Mouse (Mus musculus) heart, embryonic 10.5 days (tissue): ENCODE measurements at regions not wholly inside any gene's neighbourhood (a gene's known extent, or its start where the extent isn't known, plus 50 kb on each side); places are given as distances from the start of the nearest gene placed in this dataset.

Experiments
- DNase-seq: peaks from one replicate; pipeline ENCODE4 v3.0.0-alpha.2; 2017; ENCODE audit warnings: low spot score
- H3K27ac ChIP-seq: fragments of 300-500 bp; sonication (generic); 2 replicates; pipeline ENCODE4 v1.5.1; 2016; ENCODE audit warnings: mild to moderate bottlenecking
- H3K27me3 ChIP-seq: fragments of 300-500 bp; sonication (generic); 2 replicates; pipeline ENCODE4 v1.6.1; 2016; ENCODE audit warnings: mild to moderate bottlenecking; ENCODE audit not compliant: poor library complexity, insufficient read depth, severe bottlenecking
- H3K36me3 ChIP-seq: fragments of 300-500 bp; sonication (generic); 2 replicates; pipeline ENCODE4 v1.6.1; 2016; ENCODE audit warnings: mild to moderate bottlenecking, moderate library complexity
- H3K4me1 ChIP-seq: fragments of 300-500 bp; sonication (generic); 2 replicates; pipeline ENCODE4 v1.6.1; 2016; ENCODE audit warnings: mild to moderate bottlenecking
- H3K4me3 ChIP-seq: fragments of 300-500 bp; sonication (generic); 2 replicates; pipeline ENCODE4 v1.5.1; 2016; ENCODE audit warnings: mild to moderate bottlenecking, moderate library complexity
- H3K9me3 ChIP-seq: fragments of 300-500 bp; sonication (generic); 2 replicates; pipeline ENCODE4 v1.6.1; 2016; ENCODE audit warnings: mild to moderate bottlenecking, moderate library complexity
- whole genome bisulfite sequencing: fragments of 180-500 bp; shearing (Covaris S2); methylation state at CpG from one replicate; pipeline ENCODE4 v1.1.7; 2016; 5-methylcytosine and 5-hydroxymethylcytosine counted together

DNA sequence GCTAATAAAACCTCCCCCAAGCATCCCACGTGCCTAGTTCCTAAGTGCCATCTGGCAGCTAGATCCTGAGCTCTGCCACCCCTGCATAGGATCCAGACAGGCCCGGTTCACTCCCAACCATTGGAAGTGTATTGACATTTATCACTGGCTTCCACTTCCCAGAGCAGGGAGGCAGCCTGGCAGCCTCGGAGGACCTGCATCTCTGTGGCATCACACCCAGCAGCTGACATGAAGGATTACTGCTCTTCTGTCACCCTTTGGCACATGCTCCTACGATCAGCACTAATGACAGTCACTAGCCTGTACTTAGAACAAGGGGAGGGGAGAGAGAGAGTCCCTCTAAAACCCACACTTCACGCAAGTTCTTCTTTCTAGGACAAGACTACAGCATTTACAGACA is 152.7 kb downstream of the Kdr start:
- H3K27ac ChIP-seq = peak overlapping the region; percentile 69
- no peaks in the 10 kb centered on the region for H3K27me3 ChIP-seq
- H3K4me3 ChIP-seq = no peak overlapping the region
- H3K36me3 ChIP-seq = no peaks in the 10 kb centered on the region
- WGBS = 38% methylated on average over 5 of the region's 5 CpGs
- peaks cover 24% of the 10 kb centered on the region for H3K4me1 ChIP-seq
- peak; percentile 69 for DNase-seq
- no peaks in the 10 kb centered on the region for H3K9me3 ChIP-seq

DNA sequence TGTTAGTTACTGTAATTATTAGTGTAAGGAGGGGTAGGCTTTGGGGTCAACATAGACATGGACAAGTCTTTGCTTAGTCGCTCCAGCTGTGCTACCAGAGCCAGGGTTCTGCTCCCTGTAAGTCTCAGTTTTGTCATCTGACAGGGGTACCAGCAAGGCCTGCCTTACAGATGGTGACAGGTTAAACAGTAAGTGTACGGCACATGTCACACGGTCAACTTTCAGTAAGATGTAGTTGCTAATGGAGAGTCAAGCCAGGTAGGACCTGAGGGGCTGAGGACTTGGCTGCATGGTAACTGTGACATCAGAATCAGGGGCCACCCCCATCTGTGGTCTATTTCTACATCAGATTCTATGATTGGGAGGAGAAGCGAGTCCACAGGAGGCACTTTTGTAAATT is 153.6 kb downstream of the Kdr start:
- H3K4me3 ChIP-seq = no peak overlapping the region
- H3K4me1 ChIP-seq = peaks cover 17% of the 10 kb centered on the region
- DNase-seq = peak; percentile 64
- no peak overlapping the region for H3K27ac ChIP-seq
- 79% methylated on average over 4 of the region's 4 CpGs for WGBS
- H3K27me3 ChIP-seq = no peaks in the 10 kb centered on the region
- no peaks in the 10 kb centered on the region for H3K9me3 ChIP-seq
- no peaks in the 10 kb centered on the region for H3K36me3 ChIP-seq

DNA sequence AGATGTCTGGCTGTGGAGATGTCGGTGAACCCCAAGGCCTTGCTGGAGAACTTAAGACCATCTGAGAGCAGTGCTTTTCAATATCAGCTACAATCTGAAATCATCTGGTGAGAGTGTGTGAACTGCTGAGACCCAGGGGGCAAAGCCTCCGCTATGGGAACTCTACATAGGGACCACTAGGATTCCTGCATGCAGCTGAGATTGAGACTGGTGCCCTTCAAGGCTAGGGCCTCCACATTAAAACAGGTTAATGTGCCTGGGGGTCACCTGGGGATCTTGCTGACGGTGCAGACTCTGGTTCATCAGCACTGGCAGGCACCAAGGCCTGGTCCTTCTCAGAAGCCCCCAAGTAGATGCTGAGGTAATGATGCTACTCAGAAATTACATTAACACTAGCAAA is 154.6 kb downstream of the Kdr start:
- Histone ChIP-seq H3K36me3 (no peaks in the 10 kb centered on the region), H3K27ac (no peak overlapping the region), H3K4me1 (peaks cover 24% of the 10 kb centered on the region), H3K9me3 (no peaks in the 10 kb centered on the region), H3K4me3 (no peak overlapping the region), H3K27me3 (no peaks in the 10 kb centered on the region)
- DNase-seq = peak; percentile 66
- WGBS = 86% methylated on average over 3 of the region's 3 CpGs

DNA sequence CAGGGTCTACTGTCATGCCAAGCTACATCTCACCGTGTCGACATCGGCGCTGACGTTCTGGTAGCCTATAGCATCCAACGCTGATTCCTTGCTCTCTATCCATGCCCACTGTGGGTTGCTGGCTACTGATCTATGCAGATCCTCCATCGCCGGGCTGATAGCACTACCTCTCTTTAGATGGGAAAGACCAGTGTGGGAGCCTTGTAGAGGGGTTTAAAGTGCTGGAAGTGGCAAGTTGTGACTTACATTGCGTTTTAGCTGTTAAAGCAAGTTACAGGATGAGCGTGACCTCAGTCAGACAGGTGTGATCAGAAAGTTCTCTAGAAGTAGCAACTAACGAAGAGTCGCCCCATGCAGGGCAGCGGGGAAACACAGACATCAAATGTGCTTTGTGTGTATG is 160.9 kb downstream of the Kdr start:
- Histone ChIP-seq H3K4me1 (peaks cover 14% of the 10 kb centered on the region), H3K9me3 (no peaks in the 10 kb centered on the region), H3K4me3 (no peak overlapping the region), H3K27ac (no peak overlapping the region), H3K36me3 (no peaks in the 10 kb centered on the region), H3K27me3 (no peaks in the 10 kb centered on the region)
- DNase-seq = no peak
- WGBS = 89% methylated on average over 13 of the region's 13 CpGs

DNA sequence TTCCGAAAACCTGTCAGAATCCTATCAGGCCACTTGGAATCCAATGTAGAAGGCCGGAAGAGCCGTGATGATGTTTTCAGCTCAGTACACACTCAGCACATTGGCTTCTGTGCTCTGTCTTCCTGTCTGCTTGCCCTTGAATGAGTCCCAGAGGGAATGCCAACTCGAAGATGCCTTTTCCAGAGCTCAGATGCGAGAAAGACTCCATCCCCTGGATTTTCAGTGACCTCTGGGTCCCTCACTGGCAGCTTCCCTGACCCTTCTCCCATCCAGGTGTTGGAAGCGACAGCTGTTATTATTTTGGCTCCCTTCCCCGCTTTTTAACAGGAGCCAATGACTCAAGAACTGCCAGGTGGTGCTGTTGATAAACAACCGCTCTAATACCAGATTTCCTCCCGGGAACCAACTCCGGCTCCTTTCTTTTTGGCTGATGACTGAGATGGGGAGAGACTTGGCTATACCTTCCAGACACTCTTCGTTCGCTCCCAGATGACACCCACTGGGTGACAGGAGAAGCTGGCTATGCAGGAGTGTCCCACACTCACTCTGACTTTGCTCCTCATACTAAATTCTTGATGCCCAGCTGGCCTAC is 163.8 kb downstream of the Kdr start:
- DNase-seq = no peak
- Histone ChIP-seq H3K27me3 (no peaks in the 10 kb centered on the region), H3K9me3 (no peaks in the 10 kb centered on the region), H3K4me1 (peaks cover 11% of the 10 kb centered on the region), H3K4me3 (no peak overlapping the region), H3K27ac (no peak overlapping the region), H3K36me3 (no peaks in the 10 kb centered on the region)
- WGBS = 59% methylated on average over 12 of the region's 12 CpGs

DNA sequence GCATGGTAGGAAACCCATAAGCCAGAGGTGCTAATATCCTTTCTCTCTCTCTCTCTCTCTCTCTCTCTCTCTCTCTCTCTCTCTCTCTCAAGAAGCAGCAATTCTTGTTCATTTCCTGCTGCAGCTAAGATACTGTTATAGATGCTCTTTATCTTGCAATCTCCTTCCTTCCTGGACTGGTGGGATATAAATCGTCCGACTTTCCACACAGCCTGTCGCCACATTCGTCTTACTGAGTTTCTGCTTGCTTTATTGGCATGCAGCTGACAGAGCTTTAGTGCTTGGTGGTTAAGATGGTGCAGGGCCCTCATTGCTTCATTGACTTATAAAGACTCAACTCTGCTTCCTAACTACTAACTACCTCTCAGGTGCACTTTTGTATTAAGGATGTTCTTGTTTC is 165.6 kb downstream of the Kdr start:
- Histone ChIP-seq H3K36me3 (no peaks in the 10 kb centered on the region), H3K27ac (no peak overlapping the region), H3K4me3 (no peak overlapping the region), H3K27me3 (no peaks in the 10 kb centered on the region), H3K4me1 (peaks cover 7% of the 10 kb centered on the region), H3K9me3 (no peaks in the 10 kb centered on the region)
- 37% methylated on average over 4 of the region's 4 CpGs for WGBS
- no peak for DNase-seq

DNA sequence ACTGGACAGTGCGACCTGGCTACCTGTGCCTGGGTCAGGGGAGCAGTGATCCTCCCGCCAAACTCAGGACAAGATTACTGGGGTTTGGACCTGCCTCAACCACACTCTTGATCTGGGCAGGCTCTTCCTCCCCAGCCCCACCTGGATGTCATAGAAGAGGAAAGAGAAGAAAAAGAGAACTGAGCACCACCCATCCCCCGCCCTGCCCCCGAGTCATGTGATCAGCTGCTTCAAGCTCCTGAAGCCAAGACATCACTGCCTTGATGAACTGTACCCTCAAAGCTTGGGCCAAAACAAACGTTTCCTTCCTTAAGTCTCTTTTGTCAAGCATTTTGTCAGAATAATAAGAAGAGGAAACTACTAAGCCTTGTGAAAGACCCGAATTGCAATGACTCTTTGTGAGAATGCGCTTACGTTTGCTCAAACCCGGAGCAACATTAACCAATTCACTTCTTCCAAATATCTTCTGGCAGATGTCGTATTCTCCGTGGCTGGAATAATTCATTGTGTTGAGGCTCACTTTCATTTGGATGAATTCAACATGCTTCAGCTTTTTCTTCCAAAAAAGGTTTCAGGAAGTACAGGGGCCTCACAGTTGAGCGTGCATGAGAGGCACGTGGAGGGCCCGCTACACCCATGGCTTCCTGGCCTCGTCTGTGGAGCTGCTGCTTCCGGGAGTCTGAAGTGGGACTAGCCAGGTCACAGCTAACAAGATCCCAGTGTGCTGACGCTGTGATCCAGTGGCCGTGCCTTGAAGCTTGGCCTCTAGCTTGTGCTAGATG is 169.5 kb downstream of the Kdr start:
- no peaks in the 10 kb centered on the region for H3K27me3 ChIP-seq
- H3K9me3 ChIP-seq = no peaks in the 10 kb centered on the region
- no peaks in the 10 kb centered on the region for H3K4me1 ChIP-seq
- no peak for DNase-seq
- no peaks in the 10 kb centered on the region for H3K36me3 ChIP-seq
- no peak overlapping the region for H3K4me3 ChIP-seq
- H3K27ac ChIP-seq = no peak overlapping the region
- WGBS = 82% methylated on average over 18 of the region's 18 CpGs

DNA sequence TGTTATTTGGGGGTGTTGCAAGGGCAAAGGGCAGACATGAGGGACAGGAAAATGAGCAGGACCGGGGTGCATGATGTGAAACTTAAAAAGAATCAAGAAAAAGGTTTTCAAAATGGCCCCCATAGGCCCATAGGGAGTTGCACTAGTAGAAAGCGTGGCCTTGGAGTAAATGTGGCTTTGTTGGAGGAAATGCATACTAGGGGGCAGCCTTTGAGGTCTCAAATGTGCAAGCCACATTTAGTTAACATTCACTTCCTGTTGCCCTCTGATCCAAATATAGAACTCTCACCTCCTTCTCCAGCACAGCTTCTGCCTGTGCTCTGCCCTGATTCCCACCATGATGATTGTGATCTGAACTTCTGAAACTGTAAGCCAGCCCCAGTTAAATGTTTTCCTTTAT is 173.2 kb downstream of the Kdr start:
- 87% methylated on average over 2 of the region's 2 CpGs for WGBS
- Histone ChIP-seq H3K27ac (no peak overlapping the region), H3K4me1 (peaks cover 4% of the 10 kb centered on the region; the same call in 1 of the 2 replicates), H3K27me3 (no peaks in the 10 kb centered on the region), H3K4me3 (no peak overlapping the region), H3K9me3 (no peaks in the 10 kb centered on the region), H3K36me3 (no peaks in the 10 kb centered on the region)
- no peak for DNase-seq

DNA sequence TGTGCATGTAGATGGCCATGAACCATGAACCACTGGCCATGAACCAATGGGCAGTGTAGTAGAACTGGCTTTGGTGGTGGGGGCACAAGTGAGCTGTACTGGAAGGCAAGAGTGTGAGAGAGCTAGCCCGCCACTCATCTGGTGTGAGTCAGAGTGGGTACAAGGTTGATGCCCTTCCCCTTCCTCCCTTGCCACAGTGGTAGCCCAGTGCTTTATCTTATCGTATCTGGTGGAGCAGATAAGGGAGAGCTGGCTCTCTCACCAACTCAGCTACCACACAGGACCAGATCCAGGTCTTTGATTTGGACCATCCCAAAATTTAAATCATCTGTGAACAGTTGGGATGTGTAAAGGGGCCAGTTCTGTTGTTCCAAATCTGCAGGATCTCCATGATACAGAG is 173.9 kb downstream of the Kdr start:
- Histone ChIP-seq H3K4me3 (no peak overlapping the region), H3K27me3 (no peaks in the 10 kb centered on the region), H3K9me3 (no peaks in the 10 kb centered on the region), H3K27ac (no peak overlapping the region), H3K36me3 (no peaks in the 10 kb centered on the region), H3K4me1 (peaks cover 4% of the 10 kb centered on the region; the same call in 1 of the 2 replicates)
- 84% methylated on average over 2 of the region's 2 CpGs for WGBS
- no peak for DNase-seq

DNA sequence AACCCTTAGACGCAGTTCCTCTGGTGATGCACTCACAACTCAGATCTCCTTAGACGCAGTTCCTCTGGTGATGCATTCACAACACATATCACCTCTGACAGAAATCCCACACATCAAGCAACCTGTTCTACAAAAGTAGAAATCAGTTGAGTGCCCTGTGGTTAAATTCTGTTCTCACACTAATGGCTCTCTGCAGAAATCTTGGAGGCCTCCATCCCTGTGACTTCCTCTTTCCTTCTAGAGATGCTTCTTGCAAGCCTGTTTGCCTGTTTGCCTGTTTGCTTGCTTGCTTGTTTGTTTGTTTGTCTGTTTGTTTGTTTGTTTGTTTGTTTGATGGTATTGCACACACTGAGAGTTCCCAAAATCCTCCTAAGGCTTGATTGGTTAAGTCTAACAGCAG is 175.2 kb downstream of the Kdr start:
- peaks cover 4% of the 10 kb centered on the region; the same call in 1 of the 2 replicates for H3K4me1 ChIP-seq
- no peak overlapping the region for H3K27ac ChIP-seq
- no peak for DNase-seq
- no peak overlapping the region for H3K4me3 ChIP-seq
- no peaks in the 10 kb centered on the region for H3K36me3 ChIP-seq
- no peaks in the 10 kb centered on the region for H3K27me3 ChIP-seq
- 93% methylated on average over 2 of the region's 2 CpGs for WGBS
- no peaks in the 10 kb centered on the region for H3K9me3 ChIP-seq

DNA sequence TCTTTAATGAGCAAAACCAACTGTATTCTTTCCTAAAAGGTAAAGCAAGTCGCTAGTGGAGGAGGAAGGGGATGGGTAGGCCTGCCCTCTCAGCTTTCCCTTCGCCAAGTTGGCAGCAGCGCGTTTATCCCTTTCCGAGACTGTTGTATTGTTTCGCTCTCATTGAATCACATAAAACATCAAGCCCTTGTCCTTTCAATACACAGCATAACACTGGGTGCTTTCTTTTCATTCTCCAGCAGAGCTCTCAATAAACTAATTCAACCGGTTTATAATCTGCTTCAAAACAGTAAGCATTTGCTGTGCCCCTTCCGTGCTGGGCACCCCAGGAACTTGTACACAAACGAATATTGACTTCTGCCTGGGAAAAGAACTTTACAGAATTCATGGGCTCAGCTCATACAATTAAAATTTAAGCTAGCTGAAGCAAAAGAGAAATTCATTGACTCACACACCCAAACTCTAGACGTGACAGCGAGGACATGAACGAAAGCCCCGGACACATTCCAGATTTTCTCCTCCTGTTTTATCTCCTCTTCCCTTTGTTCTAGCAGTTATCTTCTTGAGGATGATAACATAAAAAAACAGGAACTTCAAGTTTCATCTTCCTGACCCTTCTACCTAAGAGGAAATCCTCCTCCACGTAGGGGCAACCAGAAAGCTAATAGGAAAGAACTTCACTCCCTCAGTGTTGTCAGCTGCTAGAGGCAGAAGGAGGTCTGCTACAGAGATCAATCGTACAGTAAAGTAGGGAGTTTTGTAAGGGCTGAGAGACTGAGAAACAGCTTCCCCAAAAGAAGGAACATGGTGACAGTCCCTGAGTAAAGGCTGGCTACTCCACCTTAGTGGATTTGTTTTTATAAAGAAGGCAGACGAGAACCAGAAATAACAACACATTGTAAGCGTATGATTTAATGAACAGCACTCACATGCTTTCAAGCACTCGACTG is 177.9 kb downstream of the Kdr start:
- WGBS = 56% methylated on average over 18 of the region's 18 CpGs
- H3K4me1 ChIP-seq = peaks cover 4% of the 10 kb centered on the region; the same call in 1 of the 2 replicates
- H3K27ac ChIP-seq = no peak overlapping the region
- H3K4me3 ChIP-seq = no peak overlapping the region
- H3K27me3 ChIP-seq = no peaks in the 10 kb centered on the region
- no peaks in the 10 kb centered on the region for H3K9me3 ChIP-seq
- no peak for DNase-seq
- H3K36me3 ChIP-seq = no peaks in the 10 kb centered on the region

DNA sequence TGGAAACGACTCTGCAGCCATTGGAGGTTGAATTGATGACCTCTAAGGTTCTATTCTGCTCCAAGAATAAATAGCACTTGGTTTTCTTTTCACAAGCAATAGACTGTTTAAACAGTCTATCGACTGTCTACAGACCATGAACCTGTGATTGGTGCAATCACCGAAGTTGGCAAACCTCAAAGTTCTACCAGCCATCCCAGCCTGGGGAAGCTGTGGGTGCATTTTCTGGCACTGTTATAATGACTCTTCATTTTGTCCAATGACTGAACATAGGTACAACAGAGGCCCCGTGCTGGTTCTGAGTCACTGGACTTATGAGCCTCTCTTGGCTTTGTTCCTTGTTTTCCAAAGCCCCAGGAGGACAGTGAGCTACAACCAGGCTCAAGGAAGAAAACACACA is 178.6 kb downstream of the Kdr start:
- Histone ChIP-seq H3K9me3 (no peaks in the 10 kb centered on the region), H3K36me3 (no peaks in the 10 kb centered on the region), H3K4me3 (no peak overlapping the region), H3K27me3 (no peaks in the 10 kb centered on the region), H3K4me1 (peaks cover 4% of the 10 kb centered on the region; the same call in 1 of the 2 replicates), H3K27ac (no peak overlapping the region)
- WGBS = 84% methylated on average over 4 of the region's 4 CpGs
- no peak for DNase-seq

DNA sequence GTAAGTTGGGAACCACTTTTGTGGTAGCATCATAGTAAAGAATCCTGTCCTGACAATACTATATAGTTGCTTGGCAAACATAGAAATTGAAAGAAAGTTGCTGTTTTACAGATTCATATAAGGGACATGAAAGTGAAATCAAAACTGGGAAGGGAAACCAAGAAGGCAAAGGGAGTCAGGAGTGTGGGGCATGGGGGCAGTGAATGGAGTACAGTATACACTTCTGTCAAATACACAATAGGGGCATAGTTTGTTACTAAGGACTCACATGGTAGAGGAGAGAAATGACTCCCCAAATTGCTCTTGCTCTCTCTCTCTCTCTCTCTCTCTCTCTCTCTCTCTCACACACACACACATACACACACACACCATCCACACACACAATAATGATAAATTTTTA is 185.1 kb downstream of the Kdr start:
- DNase-seq = no peak
- no peaks in the 10 kb centered on the region for H3K36me3 ChIP-seq
- H3K27ac ChIP-seq = no peak overlapping the region
- no peaks in the 10 kb centered on the region for H3K4me1 ChIP-seq
- H3K4me3 ChIP-seq = no peak overlapping the region
- no peaks in the 10 kb centered on the region for H3K9me3 ChIP-seq
- no peaks in the 10 kb centered on the region for H3K27me3 ChIP-seq
